Mouse (Mus musculus): ENCODE measurements around the gene Fat3. TPM values are rescaled to one million over a fixed set of nuclear protein-coding genes. Genes with fewer than 3 reads are reported as not detected.

Fat3 gene
- polyA plus RNA-seq, 1 experiment from 2014 or later: 5.4 TPM

- WGBS: 55% methylated on average over 4 of the region's 4 CpGs
- peak; percentile 64; the same call in 1 of the 2 replicates for ATAC-seq (ENCODE audit: low read depth)
These were observed 230.9 kb downstream of the Fat3 start for GRCm38 (mm10) chr9:16270056-16270767.

GRCm38 (mm10) chr9:16265519-16265918 lies 235.6 kb downstream of the Fat3 start:
- peaks cover 4% of the 10 kb centered on the region; the same call in 1 of the 2 replicates for H3K4me1 ChIP-seq (ENCODE audit: control insufficient read depth, insufficient read depth, low read length)
- no peak overlapping the region for H3K4me2 ChIP-seq (ENCODE audit: low read depth, low read length)
- H3K36me3 ChIP-seq (ENCODE audit: control insufficient read depth, insufficient read depth, low read length): no peaks in the 10 kb centered on the region
- H3K9me3 ChIP-seq (ENCODE audit: control insufficient read depth, low read length): no peaks in the 10 kb centered on the region
- 59% methylated on average over 4 of the region's 4 CpGs for WGBS
- H3K27ac ChIP-seq (replicated peaks; ENCODE audit: low read depth, low read length): no peak overlapping the region
- DNase-seq (ENCODE audit: low spot score) (no peak), ATAC-seq (ENCODE audit: low read depth) (no peak)
- no peak overlapping the region for H3K9ac ChIP-seq (ENCODE audit: low read depth, low read length)
- H3K4me3 ChIP-seq (ENCODE audit: low read depth, low read length): no peak overlapping the region
- no peaks in the 10 kb centered on the region for H3K27me3 ChIP-seq (replicated peaks; ENCODE audit: control insufficient read depth, insufficient read depth, low read length)

More at GRCm38 (mm10) chr9:16270056-16270767, 230.9 kb downstream of the Fat3 start:
- no peaks in the 10 kb centered on the region for H3K9me3 ChIP-seq (ENCODE audit: control insufficient read depth, low read length)
- no peak overlapping the region for H3K4me3 ChIP-seq (ENCODE audit: low read depth, low read length)
- no peak overlapping the region for H3K4me2 ChIP-seq (ENCODE audit: low read depth, low read length)
- DNase-seq (ENCODE audit: low spot score): peak; percentile 52
- H3K27me3 ChIP-seq (replicated peaks; ENCODE audit: control insufficient read depth, insufficient read depth, low read length): no peaks in the 10 kb centered on the region
- H3K36me3 ChIP-seq (ENCODE audit: control insufficient read depth, insufficient read depth, low read length): no peaks in the 10 kb centered on the region
- no peak overlapping the region for H3K9ac ChIP-seq (ENCODE audit: low read depth, low read length)
- no peak overlapping the region for H3K27ac ChIP-seq (replicated peaks; ENCODE audit: low read depth, low read length)
- peaks cover 10% of the 10 kb centered on the region; the same call in 1 of the 2 replicates for H3K4me1 ChIP-seq (ENCODE audit: control insufficient read depth, insufficient read depth, low read length)

GRCm38 (mm10) chr9:16257241-16257840 lies 243.7 kb downstream of the Fat3 start:
- no peak overlapping the region for H3K9ac ChIP-seq (ENCODE audit: low read depth, low read length)
- no peaks in the 10 kb centered on the region for H3K4me1 ChIP-seq (ENCODE audit: control insufficient read depth, insufficient read depth, low read length)
- ATAC-seq (ENCODE audit: low read depth): peak; percentile 53; the same call in 1 of the 2 replicates
- no peaks in the 10 kb centered on the region for H3K36me3 ChIP-seq (ENCODE audit: control insufficient read depth, insufficient read depth, low read length)
- H3K27ac ChIP-seq (replicated peaks; ENCODE audit: low read depth, low read length): no peak overlapping the region
- no peak overlapping the region for H3K4me2 ChIP-seq (ENCODE audit: low read depth, low read length)
- no peak overlapping the region for H3K4me3 ChIP-seq (ENCODE audit: low read depth, low read length)
- no peaks in the 10 kb centered on the region for H3K9me3 ChIP-seq (ENCODE audit: control insufficient read depth, low read length)
- WGBS: 68% methylated on average over 3 of the region's 3 CpGs
- DNase-seq (ENCODE audit: low spot score): peak; percentile 33
- H3K27me3 ChIP-seq (replicated peaks; ENCODE audit: control insufficient read depth, insufficient read depth, low read length): no peaks in the 10 kb centered on the region

- DNase-seq (ENCODE audit: low spot score) (no peak), ATAC-seq (ENCODE audit: low read depth) (no peak)
- H3K4me3 ChIP-seq (ENCODE audit: low read depth, low read length): no peak overlapping the region
- 74% methylated on average over 2 of the region's 2 CpGs for WGBS
- H3K9ac ChIP-seq (ENCODE audit: low read depth, low read length): no peak overlapping the region
- no peak overlapping the region for H3K4me2 ChIP-seq (ENCODE audit: low read depth, low read length)
- no peaks in the 10 kb centered on the region for H3K4me1 ChIP-seq (ENCODE audit: control insufficient read depth, insufficient read depth, low read length)
- H3K27me3 ChIP-seq (replicated peaks; ENCODE audit: control insufficient read depth, insufficient read depth, low read length): no peaks in the 10 kb centered on the region
- no peaks in the 10 kb centered on the region for H3K36me3 ChIP-seq (ENCODE audit: control insufficient read depth, insufficient read depth, low read length)
- no peaks in the 10 kb centered on the region for H3K9me3 ChIP-seq (ENCODE audit: control insufficient read depth, low read length)
- no peak overlapping the region for H3K27ac ChIP-seq (replicated peaks; ENCODE audit: low read depth, low read length)
These were observed 244.4 kb downstream of the Fat3 start for GRCm38 (mm10) chr9:16256577-16257207.

- DNase-seq (ENCODE audit: low spot score) (no peak), ATAC-seq (ENCODE audit: low read depth) (no peak)
- H3K4me3 ChIP-seq (ENCODE audit: low read depth, low read length): no peak overlapping the region
- no peaks in the 10 kb centered on the region for H3K27me3 ChIP-seq (replicated peaks; ENCODE audit: control insufficient read depth, insufficient read depth, low read length)
- no peaks in the 10 kb centered on the region for H3K9me3 ChIP-seq (ENCODE audit: control insufficient read depth, low read length)
- 87% methylated on average over 4 of the region's 4 CpGs for WGBS
- H3K9ac ChIP-seq (ENCODE audit: low read depth, low read length): no peak overlapping the region
- H3K27ac ChIP-seq (replicated peaks; ENCODE audit: low read depth, low read length): no peak overlapping the region
- H3K4me2 ChIP-seq (ENCODE audit: low read depth, low read length): no peak overlapping the region
- H3K36me3 ChIP-seq (ENCODE audit: control insufficient read depth, insufficient read depth, low read length): no peaks in the 10 kb centered on the region
- H3K4me1 ChIP-seq (ENCODE audit: control insufficient read depth, insufficient read depth, low read length): no peaks in the 10 kb centered on the region
These were observed 254.3 kb downstream of the Fat3 start for GRCm38 (mm10) chr9:16246741-16247140.

GRCm38 (mm10) chr9:16231575-16231974 lies 269.5 kb downstream of the Fat3 start:
- Histone ChIP-seq H3K4me1 (ENCODE audit: control insufficient read depth, insufficient read depth, low read length) (no peaks in the 10 kb centered on the region), H3K9me3 (ENCODE audit: control insufficient read depth, low read length) (no peaks in the 10 kb centered on the region), H3K27ac (replicated peaks; ENCODE audit: low read depth, low read length) (no peak overlapping the region), H3K9ac (ENCODE audit: low read depth, low read length) (no peak overlapping the region), H3K4me2 (ENCODE audit: low read depth, low read length) (no peak overlapping the region), H3K27me3 (replicated peaks; ENCODE audit: control insufficient read depth, insufficient read depth, low read length) (no peaks in the 10 kb centered on the region), H3K36me3 (ENCODE audit: control insufficient read depth, insufficient read depth, low read length) (no peaks in the 10 kb centered on the region), H3K4me3 (ENCODE audit: low read depth, low read length) (no peak overlapping the region)
- ATAC-seq (ENCODE audit: low read depth): peak; percentile 50; the same call in 1 of the 2 replicates
- 45% methylated on average over 4 of the region's 4 CpGs for WGBS
- no peak for DNase-seq (ENCODE audit: low spot score)

- ATAC-seq (ENCODE audit: low read depth): no peak
- Histone ChIP-seq H3K4me1 (ENCODE audit: control insufficient read depth, insufficient read depth, low read length) (no peaks in the 10 kb centered on the region), H3K27ac (replicated peaks; ENCODE audit: low read depth, low read length) (no peak overlapping the region), H3K4me3 (ENCODE audit: low read depth, low read length) (no peak overlapping the region), H3K9ac (ENCODE audit: low read depth, low read length) (no peak overlapping the region), H3K36me3 (ENCODE audit: control insufficient read depth, insufficient read depth, low read length) (no peaks in the 10 kb centered on the region), H3K27me3 (replicated peaks; ENCODE audit: control insufficient read depth, insufficient read depth, low read length) (no peaks in the 10 kb centered on the region), H3K4me2 (ENCODE audit: low read depth, low read length) (no peak overlapping the region), H3K9me3 (ENCODE audit: control insufficient read depth, low read length) (no peaks in the 10 kb centered on the region)
- DNase-seq (ENCODE audit: low spot score): no peak
- WGBS: 76% methylated on average over 5 of the region's 5 CpGs
These were observed 272.2 kb downstream of the Fat3 start for GRCm38 (mm10) chr9:16228919-16229318.

GRCm38 (mm10) chr9:16227398-16227797 lies 273.7 kb downstream of the Fat3 start:
- no peak for DNase-seq (ENCODE audit: low spot score)
- no peaks in the 10 kb centered on the region for H3K36me3 ChIP-seq (ENCODE audit: control insufficient read depth, insufficient read depth, low read length)
- no peaks in the 10 kb centered on the region for H3K27me3 ChIP-seq (replicated peaks; ENCODE audit: control insufficient read depth, insufficient read depth, low read length)
- no peak overlapping the region for H3K4me3 ChIP-seq (ENCODE audit: low read depth, low read length)
- H3K4me1 ChIP-seq (ENCODE audit: control insufficient read depth, insufficient read depth, low read length): no peaks in the 10 kb centered on the region
- no peak overlapping the region for H3K9ac ChIP-seq (ENCODE audit: low read depth, low read length)
- WGBS: 71% methylated on average over 2 of the region's 2 CpGs
- ATAC-seq (ENCODE audit: low read depth): no peak
- H3K4me2 ChIP-seq (ENCODE audit: low read depth, low read length): no peak overlapping the region
- no peak overlapping the region for H3K27ac ChIP-seq (replicated peaks; ENCODE audit: low read depth, low read length)
- no peaks in the 10 kb centered on the region for H3K9me3 ChIP-seq (ENCODE audit: control insufficient read depth, low read length)
